8 mouse cellular contexts compared by ENCODE assay signal in genomic region chr10:57183560-57183959, GRCm38 (mm10).
A peak's percentile ranks its signal among the peaks of the same experiment; 100 is the strongest.
DNase-seq lines count a peak whose midpoint lies in the region; ATAC-seq and TF ChIP-seq lines count a peak whose summit lies in the region.

No protein-coding gene starts in this region.

- no peak overlapping the region for H3K4me3 ChIP-seq in intestine, postnatal 0 days (ENCODE audit: low read depth, low read length)
- no peak overlapping the region for H3K4me3 ChIP-seq in intestine, embryonic 15.5 days (replicated peaks)

- peak; percentile 12 to 40 for DNase-seq in B cell, adult 2 months
- DNase-seq in adipocyte (ENCODE audit: low spot score) = peak; percentile 68
- DNase-seq in fibroblast of lung, adult 2 months (ENCODE audit: low read depth) = peak; percentile 23
- peak; percentile 26 to 66 for DNase-seq in left cerebral cortex, postnatal 10 days (ENCODE audit: extremely low spot score in 1 of 2, low spot score in 2 of 2)
- peak; percentile 52 to 82 for DNase-seq in right cerebral cortex, postnatal 10 days (ENCODE audit: low spot score in 2 of 2)
- DNase-seq in MN1 (ENCODE audit: low spot score) = no peak

- no peak overlapping the region for H3K4me2 ChIP-seq in intestine, postnatal 0 days (replicated peaks; ENCODE audit: low read depth)
- no peak overlapping the region for H3K4me2 ChIP-seq in intestine, embryonic 15.5 days (replicated peaks)

- H3K36me3 ChIP-seq in intestine, postnatal 0 days (ENCODE audit: control insufficient read depth, insufficient read depth) = no peaks in the 10 kb centered on the region
- no peaks in the 10 kb centered on the region for H3K36me3 ChIP-seq in intestine, embryonic 15.5 days

- 73% methylated on average over 1 of the region's 1 CpGs for WGBS in intestine, postnatal 0 days
- WGBS in intestine, embryonic 15.5 days = 68% methylated on average over 1 of the region's 1 CpGs

- H3K9me3 ChIP-seq in intestine, postnatal 0 days (ENCODE audit: control insufficient read depth) = no peaks in the 10 kb centered on the region
- no peaks in the 10 kb centered on the region for H3K9me3 ChIP-seq in intestine, embryonic 15.5 days

- no peak overlapping the region for H3K9ac ChIP-seq in intestine, postnatal 0 days (ENCODE audit: low read depth, low read length)
- H3K9ac ChIP-seq in intestine, embryonic 15.5 days = no peak overlapping the region

- no peaks in the 10 kb centered on the region for H3K4me1 ChIP-seq in intestine, postnatal 0 days (replicated peaks; ENCODE audit: control insufficient read depth, insufficient read depth, low read length)
- no peaks in the 10 kb centered on the region for H3K4me1 ChIP-seq in intestine, embryonic 15.5 days (replicated peaks)

- intact Hi-C loops in left cerebral cortex, postnatal 10 days (cut with DNase I) = loop anchor here (2.0 to 10.0 kb wide), 2 partner anchors 189 to 811 kb away; no protein-coding TSS in a partner anchor

- H3K27me3 ChIP-seq in intestine, postnatal 0 days (replicated peaks; ENCODE audit: control insufficient read depth, insufficient read depth, low read length) = no peaks in the 10 kb centered on the region
- no peaks in the 10 kb centered on the region for H3K27me3 ChIP-seq in intestine, embryonic 15.5 days (replicated peaks)

- TF ChIP-seq CTCF in intestine, postnatal 0 days (IDR thresholded peaks at IDR 0.05; ENCODE audit: low read depth) = peak; percentile 65

- no peak overlapping the region for H3K27ac ChIP-seq in intestine, postnatal 0 days (ENCODE audit: low read depth, low read length)
- H3K27ac ChIP-seq in intestine, embryonic 15.5 days = no peak overlapping the region

- no peak for ATAC-seq in intestine, postnatal 0 days
- no peak for ATAC-seq in intestine, embryonic 15.5 days
